Mouse (Mus musculus) midbrain, embryonic 10.5 days (tissue): ENCODE results near the gene Slc35b3. TPM values are rescaled to one million over a fixed set of nuclear protein-coding genes. Genes with fewer than 3 reads are reported as not detected.

Experiments used
- DNase-seq: peaks from one replicate; pipeline ENCODE4 v3.0.0-alpha.2; 2017; ENCODE audit warnings: low spot score
- H3K27ac ChIP-seq: fragments of 300-500 bp; sonication (generic); replicated peaks from 2 replicates; pipeline ENCODE4 v1.5.1; 2016; ENCODE audit warnings: mild to moderate bottlenecking
- H3K27me3 ChIP-seq: fragments of 300-500 bp; sonication (generic); 2 replicates; pipeline ENCODE4 v1.6.1; 2016; ENCODE audit warnings: low read depth, mild to moderate bottlenecking; ENCODE audit not compliant: poor library complexity, severe bottlenecking
- H3K36me3 ChIP-seq: fragments of 300-500 bp; sonication (generic); 2 replicates; pipeline ENCODE4 v1.6.1; 2016; ENCODE audit warnings: mild to moderate bottlenecking, moderate library complexity
- H3K4me1 ChIP-seq: fragments of 300-500 bp; sonication (generic); 2 replicates; pipeline ENCODE4 v1.6.1; 2016
- H3K4me3 ChIP-seq: fragments of 300-500 bp; sonication (generic); 2 replicates; pipeline ENCODE4 v1.5.1; 2016; ENCODE audit warnings: mild to moderate bottlenecking, moderate library complexity
- H3K9me3 ChIP-seq: fragments of 300-500 bp; sonication (generic); replicated peaks from 2 replicates; pipeline ENCODE4 v1.6.1; 2016; ENCODE audit warnings: mild to moderate bottlenecking
- WGBS: fragments of 180-500 bp; shearing (Covaris S2); methylation state at CpG from one replicate; pipeline ENCODE4 v1.1.7; 2016; 5-methylcytosine and 5-hydroxymethylcytosine counted together
- polyA plus RNA-seq: library from polyadenylated mRNA; unstranded; fragments of >200 nt; fragmentation: Nextera tagmentation; extraction: Ambion mirVana; gene quantifications from 2 replicates; pipeline ENCODE4 v1.2.1, GENCODE M21; 2016

The Slc35b3 gene
- polyA plus RNA-seq, 1 experiment from 2014 or later, result 23.7 TPM

- Histone ChIP-seq H3K36me3 (peaks cover 40% of the 10 kb centered on the region), H3K9me3 (no peaks in the 10 kb centered on the region), H3K4me3 (no peak overlapping the region), H3K4me1 (no peaks in the 10 kb centered on the region), H3K27me3 (no peaks in the 10 kb centered on the region), H3K27ac (no peak overlapping the region)
- no peak for DNase-seq
- WGBS, result 93% methylated on average over 15 of the region's 15 CpGs
Measured at GRCm38 (mm10) chr13:38929843-38930578, 30.7 kb downstream of the Slc35b3 start.

- Histone ChIP-seq H3K36me3 (no peaks in the 10 kb centered on the region), H3K9me3 (no peaks in the 10 kb centered on the region), H3K4me1 (no peaks in the 10 kb centered on the region), H3K27me3 (no peaks in the 10 kb centered on the region), H3K27ac (no peak overlapping the region), H3K4me3 (no peak overlapping the region)
- 70% methylated on average over 3 of the region's 3 CpGs for WGBS
- DNase-seq, result no peak
Measured at GRCm38 (mm10) chr13:38922676-38923075, 38.0 kb downstream of the Slc35b3 start.

GRCm38 (mm10) chr13:38921306-38921705 is 39.4 kb downstream of the Slc35b3 start:
- H3K27ac ChIP-seq, result no peak overlapping the region
- no peak overlapping the region for H3K4me3 ChIP-seq
- no peak for DNase-seq
- H3K27me3 ChIP-seq, result no peaks in the 10 kb centered on the region
- 94% methylated on average over 1 of the region's 1 CpGs for WGBS
- no peaks in the 10 kb centered on the region for H3K36me3 ChIP-seq
- H3K9me3 ChIP-seq, result no peaks in the 10 kb centered on the region
- H3K4me1 ChIP-seq, result no peaks in the 10 kb centered on the region

GRCm38 (mm10) chr13:38918188-38918885 is 42.3 kb downstream of the Slc35b3 start:
- DNase-seq, result no peak
- 85% methylated on average over 9 of the region's 9 CpGs for WGBS

GRCm38 (mm10) chr13:38917556-38917955 is 43.1 kb downstream of the Slc35b3 start:
- no peaks in the 10 kb centered on the region for H3K36me3 ChIP-seq
- no peak for DNase-seq

More at GRCm38 (mm10) chr13:38918188-38918885, 42.3 kb downstream of the Slc35b3 start:
- no peaks in the 10 kb centered on the region for H3K27me3 ChIP-seq
- no peak overlapping the region for H3K27ac ChIP-seq
- no peaks in the 10 kb centered on the region for H3K36me3 ChIP-seq
- H3K4me3 ChIP-seq, result no peak overlapping the region
- no peaks in the 10 kb centered on the region for H3K4me1 ChIP-seq
- H3K9me3 ChIP-seq, result no peaks in the 10 kb centered on the region

GRCm38 (mm10) chr13:38914771-38915170 is 45.9 kb downstream of the Slc35b3 start:
- Histone ChIP-seq H3K27me3 (no peaks in the 10 kb centered on the region), H3K4me3 (no peak overlapping the region), H3K36me3 (no peaks in the 10 kb centered on the region), H3K4me1 (no peaks in the 10 kb centered on the region), H3K27ac (no peak overlapping the region), H3K9me3 (no peaks in the 10 kb centered on the region)
- WGBS, result 92% methylated on average over 6 of the region's 6 CpGs
- DNase-seq, result no peak

More at GRCm38 (mm10) chr13:38917556-38917955, 43.1 kb downstream of the Slc35b3 start:
- WGBS, result 85% methylated on average over 5 of the region's 5 CpGs
- H3K9me3 ChIP-seq, result no peaks in the 10 kb centered on the region
- H3K4me3 ChIP-seq, result no peak overlapping the region
- H3K4me1 ChIP-seq, result no peaks in the 10 kb centered on the region
- H3K27me3 ChIP-seq, result no peaks in the 10 kb centered on the region
- H3K27ac ChIP-seq, result no peak overlapping the region

GRCm38 (mm10) chr13:38892364-38892763 is 68.3 kb downstream of the Slc35b3 start:
- Histone ChIP-seq H3K4me3 (no peak overlapping the region), H3K4me1 (no peaks in the 10 kb centered on the region), H3K9me3 (no peaks in the 10 kb centered on the region), H3K27me3 (no peaks in the 10 kb centered on the region), H3K27ac (no peak overlapping the region), H3K36me3 (no peaks in the 10 kb centered on the region)
- DNase-seq, result no peak
- WGBS, result 82% methylated on average over 3 of the region's 3 CpGs
